Mouse (Mus musculus) A20 (cell line): ENCODE results near the gene Gpm6b.
A peak's percentile ranks its signal among the peaks of the same experiment; 100 is the strongest.

Experiments used
- DNase-seq: peaks from one replicate; pipeline ENCODE4 v3.0.0-alpha.2; 2011; ENCODE audit warnings: low read depth, low spot score

Gene Gpm6b

DNA sequence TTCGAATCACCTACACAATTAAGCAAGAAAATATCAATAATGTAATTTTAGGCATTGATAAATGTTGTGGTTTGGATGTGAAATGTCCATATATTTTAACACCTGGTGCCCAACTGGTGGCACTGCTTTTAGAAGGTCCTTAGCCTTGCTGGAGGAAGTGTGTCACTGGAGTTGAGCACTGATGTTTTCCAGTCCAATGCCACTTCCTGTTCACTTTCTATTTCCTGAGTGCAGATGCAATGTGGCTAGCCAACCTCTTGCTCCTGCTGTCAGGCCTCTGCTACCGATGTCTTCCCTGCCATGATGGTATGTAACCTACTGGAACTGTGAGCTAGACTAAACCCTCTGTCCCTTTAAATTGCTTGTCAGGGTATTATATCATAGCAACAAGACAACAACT is 65.6 kb downstream of the Gpm6b start:
- no peak for DNase-seq

DNA sequence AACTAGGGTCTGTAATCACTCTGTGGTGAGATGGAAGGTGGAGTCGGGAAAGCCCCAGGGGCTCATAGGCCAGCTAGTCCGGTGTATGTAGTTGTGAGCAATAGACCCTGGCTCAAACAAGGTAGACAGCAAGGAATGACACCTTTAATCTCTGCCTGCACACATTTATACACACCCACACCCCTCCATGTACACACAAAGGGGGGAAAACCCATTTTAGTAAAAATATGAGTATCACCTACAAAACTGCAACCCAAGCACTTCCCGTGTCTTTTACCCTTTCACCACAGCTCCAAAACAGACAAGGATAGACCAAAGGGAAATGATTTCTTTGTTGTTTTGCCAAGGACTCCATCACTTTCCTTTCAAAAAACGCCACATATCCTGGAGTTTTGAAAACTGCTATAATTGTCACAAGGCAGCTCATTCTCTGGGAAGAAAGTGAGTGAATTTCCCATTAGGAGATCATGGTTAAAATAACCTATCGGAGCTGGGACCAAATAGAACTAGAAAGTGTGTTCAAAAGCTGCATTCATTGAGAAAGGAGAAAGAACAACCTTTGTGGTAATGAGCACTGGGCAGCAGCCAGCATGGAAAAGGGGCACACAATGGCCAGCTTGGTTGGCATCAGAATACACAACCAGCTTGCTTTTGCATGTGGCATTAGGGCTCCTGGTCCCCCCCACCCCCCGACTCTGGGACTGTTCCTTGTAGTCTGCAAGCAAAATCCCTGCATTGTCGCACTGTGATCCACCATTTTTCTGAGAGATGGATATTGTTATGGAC is 68.9 kb downstream of the Gpm6b start:
- no peak for DNase-seq

DNA sequence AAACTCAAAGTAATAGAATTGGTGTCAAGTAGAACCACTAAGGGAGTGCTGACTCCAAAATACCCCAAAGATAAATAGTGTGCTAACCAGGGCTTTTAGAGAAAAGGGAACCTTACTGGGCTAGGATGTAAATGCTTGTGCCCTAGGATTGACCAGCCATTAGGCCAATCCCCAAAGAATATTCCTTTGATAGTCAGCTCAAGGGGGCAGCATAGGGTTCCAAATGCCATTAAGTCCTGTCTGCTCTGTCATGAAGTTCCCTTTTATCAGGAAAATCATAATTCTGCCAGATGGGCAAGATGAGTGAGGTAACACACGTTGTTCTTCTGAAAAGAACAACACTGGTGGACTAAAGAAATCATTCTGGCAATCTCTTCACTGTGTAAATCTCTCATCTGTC is 70.1 kb downstream of the Gpm6b start:
- no peak for DNase-seq

DNA sequence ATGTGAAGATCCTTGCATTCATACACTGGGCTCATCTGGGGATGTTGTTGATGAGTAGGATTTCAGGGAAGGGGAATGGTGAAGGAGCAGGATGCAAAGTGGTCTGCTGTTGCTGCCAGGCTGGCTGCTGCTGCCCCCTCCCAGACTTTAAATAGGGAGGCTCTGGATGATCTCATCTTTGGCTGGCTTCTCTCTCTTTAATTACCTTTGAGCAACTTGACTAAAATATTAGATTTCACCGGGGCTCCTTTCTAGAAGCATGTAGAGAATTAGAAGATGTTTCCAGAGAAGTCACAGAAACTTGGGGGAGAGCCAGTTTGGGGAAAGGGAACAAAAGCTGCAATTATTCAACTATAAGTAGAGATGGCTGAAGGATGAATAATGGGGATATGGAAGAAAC is 76.5 kb downstream of the Gpm6b start:
- no peak for DNase-seq

DNA sequence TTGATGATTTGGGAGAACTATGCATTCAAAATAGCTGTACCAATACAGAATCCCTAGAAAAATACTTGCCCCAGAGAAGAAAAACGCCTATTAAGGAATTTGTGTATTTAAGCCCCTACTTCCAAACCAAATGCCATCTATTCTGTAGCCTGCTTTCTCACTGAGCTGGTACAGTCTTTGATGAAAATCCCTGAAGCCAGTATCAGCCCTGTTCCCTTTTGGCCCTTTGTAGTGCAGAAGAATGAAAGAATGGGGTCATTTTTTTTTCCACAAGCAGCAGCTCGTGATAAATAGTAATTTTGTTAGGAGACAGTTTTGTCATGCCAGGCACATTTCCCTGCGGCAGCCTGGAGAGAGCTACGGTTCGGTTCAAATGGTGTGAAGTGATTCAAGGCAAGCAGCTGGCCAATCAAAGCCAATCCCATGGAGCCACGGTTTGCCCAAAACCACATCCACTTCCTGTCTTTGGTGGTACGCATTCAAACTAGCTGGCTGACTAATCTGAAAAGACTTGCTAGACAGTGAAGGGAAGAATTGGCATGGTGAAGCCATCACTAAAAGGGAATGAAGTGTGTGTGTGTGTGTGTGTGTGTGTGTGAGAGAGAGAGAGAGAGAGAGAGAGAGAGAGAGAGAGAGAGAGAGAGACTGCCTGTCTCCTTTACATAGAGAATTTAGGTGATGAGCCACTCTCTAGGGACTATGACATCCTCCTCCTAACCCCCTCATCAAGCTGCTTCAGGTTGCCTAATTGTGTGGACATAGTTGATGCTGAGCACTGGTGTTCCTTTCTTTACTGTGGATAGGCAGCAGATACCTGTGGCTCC is 78.1 kb downstream of the Gpm6b start:
- DNase-seq = no peak

DNA sequence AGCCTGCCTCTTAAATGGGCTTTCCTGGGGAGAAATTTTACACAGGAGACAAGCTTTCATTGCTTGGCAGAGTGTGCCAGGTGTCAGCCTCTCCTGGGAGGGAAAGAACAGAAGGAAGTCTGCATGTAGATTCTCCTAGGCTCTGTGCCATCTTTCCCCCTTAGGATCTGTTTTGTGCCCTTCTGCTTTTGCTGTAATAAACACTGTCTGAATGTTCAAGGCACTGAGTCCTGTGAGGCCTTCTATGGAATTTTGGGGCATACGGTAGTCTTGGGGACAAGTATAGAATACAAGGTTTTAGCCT is 78.6 kb downstream of the Gpm6b start:
- no peak for DNase-seq

DNA sequence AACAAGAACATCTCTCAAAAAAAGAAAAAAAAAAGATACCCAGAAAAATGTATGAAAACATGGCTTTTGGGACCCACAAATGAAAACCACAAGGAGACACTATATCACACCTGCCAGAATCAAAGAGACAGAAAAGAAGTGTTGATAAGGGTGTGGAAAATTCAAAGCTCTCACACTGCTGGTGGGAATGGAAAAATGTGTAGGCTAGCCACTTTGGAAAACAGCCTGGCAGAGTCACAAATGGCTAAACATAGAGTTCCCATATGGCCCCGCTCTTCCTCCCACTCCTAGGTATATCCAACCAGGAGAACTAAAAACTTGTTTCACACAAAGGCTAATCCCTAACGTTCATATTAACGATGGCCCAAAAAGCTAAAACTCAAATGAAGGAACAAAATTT is 84.5 kb downstream of the Gpm6b start:
- no peak for DNase-seq

DNA sequence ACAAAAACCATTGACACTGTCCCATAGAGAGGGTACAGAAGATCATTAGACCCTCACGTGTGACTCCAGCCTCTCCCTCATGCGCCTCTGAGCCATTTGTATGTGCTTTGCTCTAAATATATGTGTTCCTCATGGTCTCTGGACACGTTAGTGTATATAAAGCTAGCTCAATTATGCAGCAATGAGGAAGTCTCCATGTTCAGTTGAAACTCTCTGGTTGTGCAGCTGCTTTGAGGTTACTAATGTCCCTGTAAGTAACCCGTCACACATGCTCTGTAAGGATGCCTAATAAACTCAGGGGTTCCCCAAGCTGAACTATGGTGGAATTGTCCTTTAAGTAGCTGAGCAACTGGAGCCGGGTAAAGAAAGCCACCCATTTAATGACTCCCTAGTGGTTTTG is 88.9 kb downstream of the Gpm6b start:
- peak; percentile 14 for DNase-seq

DNA sequence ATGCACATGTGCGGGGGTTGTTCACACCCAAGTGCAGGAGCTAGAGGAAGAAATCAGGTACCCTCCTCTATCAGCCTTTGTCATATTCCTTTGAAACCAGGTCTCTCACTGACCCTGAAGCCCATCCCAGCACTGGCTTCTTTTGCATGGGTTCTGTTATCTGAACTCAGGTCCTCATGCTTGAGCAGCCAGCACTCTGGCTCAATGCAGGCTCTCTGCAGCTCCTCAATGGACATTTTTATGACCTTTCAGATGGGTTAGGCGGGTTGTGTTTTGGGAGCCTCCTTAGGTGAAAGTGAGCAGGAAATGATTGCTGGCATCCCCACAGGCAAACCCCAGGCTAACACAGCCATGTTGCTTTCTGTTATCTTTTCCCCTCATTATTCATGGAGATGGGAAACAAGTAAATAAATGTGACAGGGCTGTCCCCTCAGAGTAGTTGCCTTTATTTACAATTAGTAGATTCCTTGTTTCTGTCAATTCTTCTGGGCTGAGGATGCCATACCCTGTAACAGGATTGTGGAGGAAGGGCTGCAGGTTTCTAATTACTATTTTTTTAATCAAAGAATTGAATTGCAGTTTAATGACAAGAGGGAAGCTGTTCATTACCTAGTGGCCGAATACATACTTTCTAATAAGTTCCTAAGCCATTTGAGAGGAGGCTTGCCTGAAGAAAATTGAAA is 89.6 kb downstream of the Gpm6b start:
- peak; percentile 2 for DNase-seq

DNA sequence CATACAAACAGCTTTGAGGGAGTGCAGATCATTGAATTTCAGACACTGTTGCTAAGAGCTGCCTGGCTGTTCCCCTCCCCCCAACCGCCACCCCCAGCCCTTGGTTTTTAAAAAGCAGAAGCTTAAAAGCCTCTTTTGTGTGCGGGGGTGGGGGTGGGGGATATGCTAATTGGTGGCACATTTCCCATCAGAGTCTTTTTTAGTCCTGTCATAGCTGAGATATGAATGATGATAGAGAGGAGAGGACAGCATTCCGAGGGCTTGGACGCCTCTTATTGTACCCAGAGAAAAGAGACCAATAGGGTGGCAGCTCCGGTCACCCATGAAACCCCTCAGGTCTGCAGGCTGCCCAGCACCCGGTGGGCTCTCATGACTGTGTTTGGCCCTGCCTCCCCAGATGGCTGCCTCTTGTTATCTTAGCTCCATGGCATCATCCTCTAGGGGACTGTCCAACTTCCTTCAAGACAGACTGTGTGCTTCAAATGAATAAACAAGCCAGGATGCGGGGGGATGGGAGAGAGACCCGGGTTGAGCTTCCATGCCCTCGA is 90.3 kb downstream of the Gpm6b start:
- peak; percentile 42 for DNase-seq

DNA sequence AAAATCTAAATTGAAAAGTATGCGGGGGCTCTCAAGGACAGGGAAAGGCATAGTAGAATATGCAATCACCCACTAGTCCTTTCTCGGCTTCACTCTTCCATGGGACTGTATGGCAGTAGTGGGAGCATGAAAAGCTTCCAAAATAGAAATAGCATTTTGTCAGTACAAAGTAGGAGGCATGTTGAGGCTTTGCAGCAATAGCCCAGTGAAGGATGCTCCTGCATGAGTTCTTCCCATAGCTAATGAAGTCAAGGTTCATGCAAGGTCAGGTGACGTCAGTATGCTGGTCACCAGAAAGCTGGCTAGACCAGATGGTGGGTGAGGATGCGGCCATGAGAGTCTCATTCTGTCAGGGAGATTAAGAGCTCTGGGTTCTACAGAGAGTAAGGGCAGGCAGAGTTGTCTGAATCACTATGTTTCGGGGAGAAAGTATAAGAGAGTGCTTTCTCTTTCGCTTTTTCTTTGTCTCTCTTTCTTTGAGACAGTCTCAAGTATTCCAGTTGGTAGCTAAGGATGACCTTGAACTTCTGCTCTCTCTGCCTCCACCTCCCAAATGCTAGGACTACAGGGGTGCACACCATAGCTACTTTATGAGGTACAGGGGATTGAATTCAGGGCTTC is 95.9 kb downstream of the Gpm6b start:
- no peak for DNase-seq

DNA sequence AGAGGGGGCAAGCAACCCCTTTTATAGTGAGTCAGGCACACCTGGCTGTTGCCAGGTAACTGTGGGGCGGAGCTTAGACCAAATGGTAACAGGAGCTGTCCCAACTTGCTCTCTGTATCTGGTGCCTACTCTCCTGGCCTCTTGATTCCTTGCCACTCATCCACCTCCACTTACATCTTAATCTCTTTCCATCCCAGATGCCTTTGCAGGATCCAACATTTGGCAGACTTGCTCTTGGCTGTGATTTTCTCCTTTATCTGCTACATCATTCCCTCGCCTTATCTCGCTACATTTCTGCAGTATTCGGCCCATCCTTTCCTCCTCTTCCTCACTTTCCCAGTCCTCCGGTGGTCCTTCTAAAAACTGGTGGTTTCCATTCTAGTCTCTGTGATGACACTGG is 99.6 kb downstream of the Gpm6b start:
- no peak for DNase-seq

DNA sequence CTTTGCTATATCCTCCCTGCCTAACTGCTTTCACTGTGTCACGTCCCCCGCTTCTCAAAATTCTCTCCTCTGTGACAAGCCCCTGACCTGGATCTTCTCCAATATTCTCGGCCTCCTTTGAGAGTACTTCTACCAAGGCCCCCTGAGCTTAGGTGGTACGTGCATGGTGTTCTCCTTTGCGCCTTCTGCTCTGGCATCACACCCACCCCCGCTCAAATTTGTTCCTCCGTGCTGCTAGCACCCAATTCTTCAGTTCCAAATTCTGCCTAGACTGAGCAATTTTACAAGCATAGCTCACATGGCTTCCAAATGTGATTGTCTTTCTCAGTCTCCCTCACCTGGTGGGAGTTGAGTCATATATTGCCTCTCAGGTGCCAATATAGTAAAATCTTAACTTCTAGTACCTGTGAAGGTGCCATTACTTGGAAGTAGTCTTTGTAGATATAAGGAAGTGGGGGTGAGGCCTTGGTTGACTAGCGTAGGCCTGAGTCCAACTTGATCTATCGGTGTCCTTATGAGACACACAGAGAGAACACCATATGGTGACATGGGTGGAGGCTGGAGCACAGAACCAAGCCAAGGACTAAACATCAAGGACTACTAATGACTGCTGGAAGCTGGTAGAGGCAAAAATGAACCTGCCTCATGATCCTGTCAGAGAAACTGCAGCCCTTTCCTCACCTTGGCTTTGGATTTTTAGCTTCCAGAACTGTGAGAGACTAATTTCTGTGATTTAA is 100.2 kb downstream of the Gpm6b start:
- DNase-seq = no peak

DNA sequence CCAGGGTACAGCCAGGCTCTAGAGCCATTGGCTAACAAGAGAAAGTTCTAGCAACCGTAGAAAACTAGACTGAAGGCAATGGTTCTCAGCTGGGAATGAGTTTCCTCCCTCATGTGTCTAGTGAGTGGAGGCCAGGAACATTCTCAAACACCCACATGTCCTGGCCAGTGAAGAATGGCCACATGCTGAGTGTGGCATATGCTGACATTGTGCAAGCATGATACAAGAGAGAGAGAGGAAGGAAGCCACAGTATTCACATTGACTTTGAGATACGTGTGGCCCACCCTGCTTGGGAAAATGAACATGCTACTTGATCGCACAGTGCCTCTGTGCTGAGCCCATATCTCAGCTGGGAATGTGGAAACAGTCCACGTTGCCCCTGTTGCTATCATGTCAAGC is 101.2 kb downstream of the Gpm6b start:
- DNase-seq = no peak

DNA sequence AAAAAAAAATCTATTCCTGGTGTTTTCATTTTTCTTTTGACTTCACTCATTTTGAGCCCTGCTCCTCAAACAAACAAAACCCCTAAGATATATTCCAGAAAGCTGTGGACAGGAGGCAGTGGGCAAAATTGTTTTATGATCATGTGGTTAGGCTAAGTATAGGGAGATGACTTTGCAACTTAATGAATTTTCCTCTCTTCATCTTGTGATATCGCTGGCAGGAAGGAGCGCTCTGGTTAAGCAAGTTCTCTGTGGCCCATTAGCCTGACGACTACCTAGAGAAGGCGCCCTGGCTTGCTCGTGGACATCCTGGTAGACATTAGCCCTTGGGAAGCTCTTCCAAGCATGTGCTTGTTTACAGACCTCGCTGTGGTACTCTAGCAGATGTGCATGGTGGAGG is 103.1 kb downstream of the Gpm6b start:
- DNase-seq = no peak

DNA sequence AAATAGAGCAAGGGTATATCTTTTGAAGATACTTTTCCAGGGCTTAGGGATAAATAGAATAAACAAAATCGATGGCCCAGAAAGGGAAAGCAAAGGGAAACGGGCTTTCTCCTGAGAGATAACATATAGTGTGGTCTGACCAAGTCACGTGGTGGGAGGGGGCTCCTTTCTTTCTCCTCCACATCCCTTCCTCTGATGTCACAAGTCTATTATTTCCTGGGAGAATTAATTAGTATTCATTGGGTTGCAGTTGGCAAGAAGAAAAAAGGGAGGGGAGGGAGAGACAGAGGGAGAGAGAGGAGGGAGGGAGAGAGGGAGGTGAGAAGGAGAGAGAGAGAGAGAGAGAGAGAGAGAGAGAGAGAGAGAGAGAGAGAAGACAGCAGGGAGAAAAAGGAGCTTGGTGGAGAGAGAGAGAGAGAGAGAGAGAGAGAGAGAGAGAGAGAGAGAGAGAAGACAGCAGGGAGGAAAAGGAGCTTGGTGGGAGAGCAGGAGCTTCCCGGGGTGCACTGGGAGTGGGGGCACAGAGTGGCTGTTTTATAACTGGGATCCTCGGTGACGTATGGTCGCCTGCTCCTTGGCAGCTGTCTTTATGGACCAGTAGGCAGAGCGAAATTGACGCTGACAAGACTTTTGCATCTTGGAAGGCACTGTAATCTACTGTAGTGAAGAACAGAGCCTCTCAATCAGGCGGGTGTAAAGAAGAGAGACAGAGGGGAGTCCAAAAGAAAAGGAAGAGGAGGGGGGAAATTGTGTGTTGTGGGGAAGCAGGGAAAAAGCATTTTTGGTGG is 105.7 kb downstream of the Gpm6b start:
- DNase-seq = no peak

DNA sequence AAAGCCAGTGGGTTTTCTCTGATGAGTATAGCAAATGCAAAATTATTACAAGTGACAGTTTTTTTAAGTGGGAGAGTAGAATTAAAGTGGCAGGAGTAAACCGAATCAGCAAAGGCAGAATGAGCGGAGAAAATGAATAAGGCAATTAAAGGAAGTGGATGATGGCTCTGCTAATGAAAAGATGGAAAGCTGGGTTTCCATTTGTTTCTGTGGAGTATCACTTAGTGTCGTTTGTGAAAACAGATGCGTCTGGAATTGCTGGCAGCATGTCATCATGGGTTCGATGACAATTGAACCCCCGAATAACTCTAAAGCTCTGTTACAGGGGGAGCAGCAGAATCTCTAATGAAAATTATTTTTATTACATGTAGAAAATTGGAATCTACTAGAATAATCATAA is 109.4 kb downstream of the Gpm6b start:
- no peak for DNase-seq

DNA sequence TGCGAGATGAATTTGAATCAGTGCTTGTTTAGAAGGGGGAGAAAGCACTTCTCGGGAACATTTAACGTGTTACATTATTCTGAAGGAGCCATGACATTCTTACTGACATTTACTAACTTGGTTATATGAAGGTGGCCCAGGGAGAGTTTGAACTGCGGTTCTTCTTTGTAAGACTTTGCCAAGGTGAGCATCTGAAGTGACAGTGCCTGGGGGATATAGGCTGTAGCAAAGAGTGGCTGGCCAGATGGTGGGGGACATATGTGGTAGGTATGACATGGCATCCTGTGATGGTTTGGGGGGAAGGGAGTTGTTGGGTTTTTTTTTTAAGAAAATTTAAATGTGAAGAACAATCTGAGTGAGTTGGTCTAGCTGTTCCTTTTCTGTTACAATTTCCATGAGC is 109.9 kb downstream of the Gpm6b start:
- DNase-seq = no peak

DNA sequence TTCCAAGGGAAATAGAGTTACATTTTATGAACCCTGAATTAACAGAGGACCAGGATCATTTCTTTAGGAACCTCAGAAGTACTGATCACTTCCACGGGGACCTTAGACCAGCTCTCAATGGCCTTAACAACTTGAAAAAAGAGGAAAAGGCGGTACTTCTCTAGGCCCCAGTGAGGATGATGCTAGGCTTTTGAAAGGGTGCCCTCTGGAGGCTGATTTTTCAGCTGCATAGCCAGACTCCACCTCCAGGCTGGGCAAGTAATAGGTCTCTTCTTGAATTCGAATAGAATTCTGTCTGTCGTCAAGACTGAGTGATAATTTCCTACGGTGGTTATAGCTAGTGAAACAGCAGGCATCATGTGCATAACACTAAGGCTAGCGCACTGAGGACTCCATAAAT is 113.1 kb downstream of the Gpm6b start:
- DNase-seq = peak; percentile 63

DNA sequence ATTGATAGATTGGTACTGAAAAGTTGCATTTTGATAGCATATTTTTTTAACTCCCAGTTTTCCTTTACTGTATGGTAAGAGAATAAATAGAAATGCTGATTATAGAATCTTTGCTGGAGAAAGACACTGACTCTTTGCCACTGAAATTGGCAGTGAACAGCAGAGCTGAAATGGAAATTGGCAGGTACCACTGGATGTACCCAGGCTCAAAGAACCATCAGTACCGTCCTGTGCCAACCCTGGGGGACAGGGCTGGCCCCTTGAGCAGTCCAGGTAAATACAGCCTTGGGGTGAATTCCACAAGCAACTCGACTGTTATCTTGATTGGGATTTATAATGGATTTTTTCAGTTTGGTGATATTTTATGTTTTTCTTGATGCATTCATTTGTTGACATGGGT is 114.7 kb downstream of the Gpm6b start:
- DNase-seq = no peak

DNA sequence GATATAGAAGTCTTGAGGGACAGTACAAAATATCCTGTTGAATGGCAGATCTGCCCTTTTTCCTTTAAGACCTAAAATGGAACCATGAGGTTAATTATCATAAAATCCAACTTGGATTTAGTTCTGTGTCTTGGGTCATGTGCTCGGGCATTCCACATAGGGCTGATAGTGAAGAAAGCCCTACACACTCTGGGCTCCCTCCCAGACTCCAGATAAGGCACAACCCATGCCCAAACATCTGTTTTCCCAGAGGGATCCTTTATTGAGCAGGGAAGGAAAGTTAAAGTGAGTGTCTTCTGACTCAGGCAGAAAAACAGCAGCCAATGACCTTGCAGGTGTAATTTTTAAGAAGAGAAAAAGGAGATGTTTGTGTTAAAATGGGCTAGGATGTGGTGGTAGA is 116.2 kb downstream of the Gpm6b start:
- DNase-seq = no peak
